Mouse (Mus musculus): Measurements from ENCODE around the gene Myf5. TPM values are rescaled to one million over a fixed set of nuclear protein-coding genes. Genes with fewer than 3 reads are reported as not detected.

Myf5 gene
- not detected for total RNA-seq (2022)

DNA sequence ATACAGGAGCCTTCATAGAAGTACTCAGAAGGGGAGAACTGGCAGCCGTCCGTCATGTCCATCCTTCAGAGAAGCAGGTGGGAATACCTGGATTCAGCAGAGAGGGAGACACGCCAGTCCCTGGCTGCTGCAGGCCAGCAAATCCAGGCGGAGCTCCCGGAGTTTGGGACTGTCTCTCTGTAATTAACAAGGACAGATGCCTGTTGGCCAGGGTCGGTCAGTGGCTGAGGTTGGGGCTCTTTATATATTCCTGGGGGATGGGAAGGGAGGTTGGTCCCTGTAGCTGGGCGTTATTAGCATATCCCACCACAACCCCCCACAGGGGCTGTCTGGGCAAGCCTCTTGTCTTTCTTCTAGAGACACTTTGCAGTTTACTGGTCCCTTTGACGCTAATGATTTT is at the start of gene Myf5:
Gene Myf5 (minus strand): TSS at position 265 of the 400 bp plus-strand sequence.
- DNase-seq (ENCODE audit: low spot score in 2 of 2) = no peak

DNA sequence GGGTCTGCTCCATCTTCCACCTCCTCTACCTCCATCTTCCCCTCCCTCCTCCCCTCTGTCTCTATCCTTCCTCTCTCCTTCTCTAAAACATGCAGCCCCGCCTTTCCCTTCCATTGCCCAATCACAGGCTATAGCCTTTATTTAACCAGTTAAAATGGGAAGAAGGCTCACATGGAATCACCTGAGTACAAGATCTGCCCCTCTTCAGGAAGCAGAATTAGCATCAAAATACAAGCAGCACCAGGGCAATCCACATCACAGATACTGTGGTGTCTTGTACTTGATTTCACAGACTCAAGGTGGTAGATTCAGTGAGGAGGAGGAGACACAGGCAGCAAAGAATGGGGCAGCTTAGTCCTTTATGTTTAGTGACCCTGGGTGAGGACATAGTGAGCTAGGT is 42.8 kb upstream of the Myf5 start:
- no peak for DNase-seq (ENCODE audit: low spot score in 2 of 2)

DNA sequence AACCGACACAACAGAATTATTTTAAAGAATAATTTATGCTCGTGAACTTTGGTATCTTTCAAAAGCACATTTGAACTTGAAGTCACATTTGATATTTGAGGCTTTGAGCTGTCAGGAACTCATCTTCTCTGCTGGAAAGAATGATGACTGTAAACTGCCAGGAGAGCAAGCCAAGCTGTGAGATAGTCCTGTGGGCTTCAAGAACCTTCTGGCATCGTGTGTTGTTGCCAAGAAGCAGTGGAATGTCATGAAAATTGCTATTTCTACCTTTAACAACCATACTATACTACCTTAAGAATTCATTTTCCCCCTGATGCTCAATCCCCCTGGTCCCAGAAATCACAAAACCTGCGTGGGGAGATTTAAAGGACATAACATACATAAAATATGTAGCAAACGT is 33.3 kb upstream of the Myf5 start:
- no peak for DNase-seq (ENCODE audit: low spot score in 2 of 2)

DNA sequence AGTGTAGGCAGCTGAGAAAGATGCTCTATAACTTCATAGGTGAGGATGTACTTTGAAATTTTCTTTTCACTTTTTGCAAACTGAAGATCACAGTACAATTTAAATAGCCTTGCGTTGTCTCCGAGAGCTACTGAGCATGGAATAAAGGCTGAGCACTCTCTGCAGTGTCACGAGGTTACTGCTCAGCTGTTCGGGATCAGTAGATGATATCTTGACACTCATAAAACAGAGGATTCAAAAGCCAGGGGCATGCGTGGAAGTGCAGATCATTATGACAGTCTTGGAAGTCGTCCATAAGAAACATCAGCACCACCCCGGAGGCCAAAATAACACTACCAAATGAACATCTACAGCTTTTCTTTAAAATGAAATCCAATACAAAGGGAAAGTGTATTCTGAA is 30.7 kb upstream of the Myf5 start:
- no peak for DNase-seq (ENCODE audit: low spot score in 2 of 2)

DNA sequence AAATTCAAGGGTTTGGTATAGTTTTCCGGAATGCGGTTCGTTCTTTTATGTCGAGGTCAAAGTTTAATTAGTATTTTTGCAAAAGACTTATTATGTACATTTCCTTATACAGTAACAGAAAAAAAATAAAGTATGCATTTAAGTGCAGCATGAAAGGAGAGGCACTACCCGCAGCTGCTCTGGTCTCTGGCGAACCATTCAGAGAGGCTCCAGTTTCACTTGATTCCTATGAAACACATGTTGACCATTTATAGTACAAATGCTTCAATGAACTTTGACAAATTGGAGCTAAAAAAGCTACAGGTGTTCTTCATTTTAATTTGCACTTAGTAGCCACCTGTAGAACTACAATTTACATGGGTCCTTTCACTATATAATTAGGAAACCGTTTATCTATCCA is 28.8 kb upstream of the Myf5 start:
- DNase-seq (ENCODE audit: low spot score in 2 of 2) = no peak

- no peak for DNase-seq (ENCODE audit: low spot score in 2 of 2)
Observed at GRCm38 (mm10) chr10:107506397-107506796, 20.5 kb upstream of the Myf5 start.

DNA sequence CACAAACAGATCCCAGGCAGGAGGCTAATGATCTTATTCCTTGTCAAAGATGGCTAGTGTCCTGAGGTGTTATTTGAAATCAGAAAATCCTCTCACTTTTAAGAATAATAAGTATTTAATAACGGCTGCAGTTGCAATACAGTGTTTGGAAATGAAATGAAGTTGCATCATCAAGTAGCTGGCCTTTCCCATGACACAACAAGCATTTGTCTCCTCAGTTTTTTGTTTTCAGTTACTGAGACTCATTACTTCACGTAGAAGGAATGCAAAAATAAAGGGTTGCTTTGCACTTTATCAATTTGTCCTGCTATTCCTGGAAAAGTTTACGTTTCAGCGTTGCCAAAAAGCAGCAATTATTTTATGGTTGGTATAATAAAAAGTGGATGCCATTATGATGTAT is 17.5 kb upstream of the Myf5 start:
- no peak for DNase-seq (ENCODE audit: low spot score in 2 of 2)

DNA sequence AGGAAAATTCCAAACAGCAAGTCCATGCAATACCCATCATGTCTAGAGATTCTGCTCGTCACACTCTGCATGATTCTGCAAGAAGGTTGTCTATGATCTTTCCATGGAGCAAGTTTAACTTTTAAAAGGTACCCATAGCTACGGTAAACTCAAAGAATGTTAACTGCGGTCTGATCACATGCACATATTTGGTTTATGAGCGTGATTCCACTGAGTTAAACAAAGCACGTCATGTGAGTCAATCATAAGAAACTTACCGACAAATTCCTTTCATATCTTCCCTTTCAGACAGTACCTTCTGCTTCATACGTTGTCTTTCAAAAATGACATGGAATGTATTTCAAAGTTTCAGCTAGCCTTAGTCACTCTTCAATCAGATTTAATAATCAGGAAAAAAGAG is 16.3 kb upstream of the Myf5 start:
- DNase-seq (ENCODE audit: low spot score in 2 of 2) = no peak

DNA sequence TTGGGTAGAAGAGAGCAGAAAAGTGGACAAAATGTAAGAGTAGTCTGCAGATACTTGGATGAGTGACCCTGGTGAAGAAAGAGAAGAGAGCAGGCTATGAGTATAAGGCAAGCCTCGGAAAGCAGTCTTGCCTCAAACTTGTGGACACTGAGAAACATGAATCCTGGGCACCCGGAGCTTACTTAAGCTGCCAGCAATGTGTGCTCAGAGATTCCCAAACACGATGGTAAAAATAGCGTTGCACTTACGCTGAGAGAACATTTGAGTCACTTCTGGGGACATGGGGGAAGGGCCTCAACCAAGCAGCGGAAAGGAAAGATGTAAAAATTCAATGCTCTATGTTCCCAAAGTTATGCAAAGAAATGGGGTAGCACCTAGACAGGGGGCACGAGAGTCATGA is 13.7 kb upstream of the Myf5 start:
- DNase-seq (ENCODE audit: low spot score in 2 of 2) = peak in 1 of 2 experiments; percentile 31

- DNase-seq (ENCODE audit: low spot score in 2 of 2) = no peak
Observed at GRCm38 (mm10) chr10:107496402-107496801, 10.5 kb upstream of the Myf5 start.

- DNase-seq (ENCODE audit: low spot score in 2 of 2) = no peak
Observed at GRCm38 (mm10) chr10:107494568-107494967, 8.6 kb upstream of the Myf5 start, which contains the start of gene Myf6. TSS of gene Myf6 (minus strand) at chr10:107494737.

- no peak for DNase-seq (ENCODE audit: low spot score in 2 of 2)
Observed at GRCm38 (mm10) chr10:107493580-107494474, 7.9 kb upstream of the Myf5 start.

GRCm38 (mm10) chr10:107492867-107493579 is 7.1 kb upstream of the Myf5 start:
- DNase-seq (ENCODE audit: low spot score in 2 of 2) = no peak

DNA sequence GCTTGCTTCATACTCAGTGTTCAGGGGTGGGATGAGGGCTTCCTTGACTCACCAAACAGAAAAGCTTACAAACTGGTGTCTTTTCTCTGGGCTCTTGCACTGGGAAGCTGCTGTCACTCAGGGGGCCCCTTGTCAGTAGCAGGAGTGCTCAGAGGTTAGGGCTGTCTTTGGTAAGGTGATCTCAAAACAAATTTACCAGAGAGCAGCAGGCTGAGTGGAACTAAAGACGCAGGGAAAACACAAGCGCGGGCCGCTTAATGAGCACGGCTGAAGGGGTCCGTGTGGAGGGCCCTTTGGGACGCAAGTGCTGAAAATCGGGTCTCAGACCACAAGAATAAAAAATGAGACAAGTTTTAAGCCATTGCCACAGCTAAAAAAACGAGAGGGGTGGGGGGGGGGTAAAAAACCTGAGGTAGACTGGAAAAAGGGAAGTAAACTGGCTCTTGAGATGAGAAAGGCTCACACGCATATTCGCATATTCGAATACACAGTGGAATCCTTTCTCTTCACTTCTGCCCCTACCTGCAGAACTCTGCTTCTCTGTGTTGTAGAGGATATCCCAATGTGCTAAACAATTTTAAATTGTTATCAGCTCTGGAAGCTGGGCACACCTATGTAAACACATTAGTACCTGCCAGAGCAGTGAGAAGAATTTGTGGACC is 2.9 kb upstream of the Myf5 start:
- DNase-seq (ENCODE audit: low spot score in 2 of 2) = no peak

GRCm38 (mm10) chr10:107486770-107487169 is 836 bp upstream of the Myf5 start:
- no peak for DNase-seq (ENCODE audit: low spot score in 2 of 2)

DNA sequence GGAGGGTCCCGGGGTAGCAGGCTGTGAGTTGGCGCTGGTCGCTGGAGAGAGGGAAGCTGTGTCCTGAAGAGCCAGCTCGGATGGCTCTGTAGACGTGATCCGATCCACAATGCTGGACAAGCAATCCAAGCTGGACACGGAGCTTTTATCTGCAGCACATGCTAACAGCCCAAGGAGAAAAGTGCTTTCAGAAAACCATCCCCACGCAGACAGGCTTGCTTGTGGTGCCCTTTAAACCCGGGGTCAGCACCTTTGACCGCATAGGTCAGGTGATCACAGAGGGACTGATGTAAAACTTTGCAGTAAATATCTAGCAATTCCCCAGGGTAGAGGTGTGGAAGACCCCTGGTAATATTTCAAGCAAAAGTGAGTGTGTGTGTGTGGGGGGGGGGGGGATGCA is 1.9 kb downstream of the Myf5 start:
- DNase-seq (ENCODE audit: low spot score in 2 of 2) = no peak

DNA sequence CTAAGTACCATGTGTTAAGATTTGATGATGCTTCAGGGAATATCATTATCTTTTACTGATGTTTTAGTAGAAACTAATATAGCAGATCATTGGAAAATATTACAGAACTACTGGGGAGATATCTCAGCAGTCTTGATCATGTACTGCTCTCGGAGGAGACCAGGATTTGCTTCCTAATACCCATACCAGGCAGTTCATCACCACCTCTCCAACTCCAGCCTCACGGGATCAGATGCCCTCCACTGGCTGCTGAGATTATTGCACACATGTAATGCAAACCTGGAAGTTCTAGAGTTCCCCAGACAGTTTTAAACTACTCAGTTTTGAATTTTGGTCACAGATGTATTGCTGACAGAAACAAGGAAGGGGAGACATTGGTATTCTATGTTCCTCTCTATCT is 12.4 kb downstream of the Myf5 start:
- DNase-seq (ENCODE audit: low spot score in 2 of 2) = no peak

DNA sequence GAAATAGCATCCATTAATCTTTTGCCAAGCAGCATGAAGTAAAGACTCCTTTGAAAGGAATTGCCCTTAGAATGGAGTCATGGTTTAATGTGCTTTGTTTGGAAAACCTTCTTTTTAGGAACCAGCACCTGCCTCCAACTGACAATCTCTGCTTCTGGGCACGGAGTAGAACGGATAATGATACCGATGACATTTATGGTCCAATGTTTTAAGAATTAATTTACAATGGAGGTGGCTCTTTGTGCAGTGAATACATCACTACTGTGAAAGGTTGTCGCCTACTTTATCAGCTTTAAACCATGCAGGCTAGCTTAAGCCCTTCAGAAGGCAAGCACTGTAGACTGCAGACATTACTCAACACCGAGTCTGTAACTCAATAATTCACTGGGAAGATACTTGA is 14.2 kb downstream of the Myf5 start:
- no peak for DNase-seq (ENCODE audit: low spot score in 2 of 2)

- DNase-seq (ENCODE audit: low spot score in 2 of 2) = no peak
Observed at GRCm38 (mm10) chr10:107467819-107468218, 18.1 kb downstream of the Myf5 start.

DNA sequence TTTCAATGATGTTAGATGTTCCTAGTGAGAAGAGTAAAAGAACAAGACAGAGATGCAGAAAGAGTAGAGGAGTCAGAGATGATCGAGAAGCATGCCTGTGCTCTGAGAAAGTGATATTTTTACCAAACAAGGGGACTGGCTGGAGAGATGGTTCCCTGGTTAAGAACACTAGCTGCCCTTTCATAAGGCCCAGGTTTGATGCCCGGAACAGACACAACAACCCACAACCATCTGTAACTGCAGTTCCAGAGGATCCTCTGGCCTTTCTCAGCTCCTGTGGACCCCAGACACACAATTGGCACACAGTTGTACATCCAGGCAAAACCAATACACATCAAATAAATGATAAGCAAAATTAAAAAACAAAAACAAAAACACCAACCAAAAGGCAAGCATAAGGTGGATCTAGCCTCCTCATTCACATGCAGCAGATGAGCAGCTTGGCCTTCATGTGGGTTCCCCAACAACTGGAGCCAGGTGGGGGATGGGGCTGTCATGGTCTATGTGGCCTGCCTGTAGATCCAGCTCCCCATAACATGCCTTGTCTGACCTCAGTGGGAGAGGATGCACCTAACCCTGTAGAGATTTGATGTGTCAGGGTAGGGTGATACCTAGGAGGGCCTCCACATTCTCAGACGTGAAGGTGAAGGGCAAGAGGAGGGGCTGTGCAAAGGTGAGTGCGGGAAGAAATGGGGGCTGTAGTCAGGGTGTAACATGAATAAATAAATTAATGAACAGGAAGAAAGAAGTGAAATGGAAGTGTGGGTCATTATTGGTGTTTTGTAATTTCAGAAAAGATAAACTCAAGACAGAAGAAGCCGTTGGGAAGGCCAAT is 36.2 kb downstream of the Myf5 start:
- no peak for DNase-seq (ENCODE audit: low spot score in 2 of 2)

DNA sequence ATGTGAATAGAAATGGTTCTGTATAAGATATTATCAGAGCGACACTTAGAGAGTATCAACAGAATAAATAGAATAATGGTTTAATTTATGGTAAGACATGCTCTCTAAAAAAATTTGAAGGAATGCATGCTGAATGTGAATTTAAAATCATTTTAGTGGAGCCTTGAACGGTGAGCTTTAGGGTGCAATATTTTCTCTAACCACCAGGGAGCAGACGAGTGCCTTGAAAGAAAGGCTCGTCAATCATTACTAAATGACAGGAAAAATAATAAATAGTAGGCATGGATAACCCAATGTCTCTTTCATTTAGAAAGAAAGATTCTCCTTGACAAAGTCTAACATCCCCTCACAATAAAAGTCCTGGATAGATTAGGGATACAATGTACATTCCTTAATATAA is 43.2 kb downstream of the Myf5 start:
- no peak for DNase-seq (ENCODE audit: low spot score in 2 of 2)
